Mouse (Mus musculus): ENCODE measurements around the gene Myl9. TPM values are rescaled to one million over a fixed set of nuclear protein-coding genes. Genes with fewer than 3 reads are reported as not detected.

Gene Myl9
- polyA plus RNA-seq, 1 experiment from 2014 or later, result 1,649 TPM

Other genes with a start within 250 kb of the Myl9 start
- 29.8 and 30.5 TPM in 2 replicates for gene Aar2, start 227.8 kb upstream of the Myl9 start, polyA plus RNA-seq (2015; fragmentation: Nextera tagmentation; extraction: Ambion mirVana)
- gene Dlgap4, start 161.7 kb upstream of the Myl9 start, polyA plus RNA-seq (2015; fragmentation: Nextera tagmentation; extraction: Ambion mirVana), result 55.5 and 56.4 TPM in 2 replicates
- gene Tgif2, start 64.6 kb downstream of the Myl9 start, polyA plus RNA-seq (2015; fragmentation: Nextera tagmentation; extraction: Ambion mirVana), result 33.7 and 36.5 TPM in 2 replicates
- 6.7 and 7.3 TPM in 2 replicates for gene 4930518I15Rik, start 82.5 kb downstream of the Myl9 start, polyA plus RNA-seq (2015; fragmentation: Nextera tagmentation; extraction: Ambion mirVana)
- gene Rab5if, start 87.7 kb downstream of the Myl9 start, polyA plus RNA-seq (2015; fragmentation: Nextera tagmentation; extraction: Ambion mirVana), result 173 and 190 TPM in 2 replicates
- gene Sla2, start 111.8 kb downstream of the Myl9 start, polyA plus RNA-seq (2015; fragmentation: Nextera tagmentation; extraction: Ambion mirVana), result 0.39 and 0.41 TPM in 2 replicates
- gene Ndrg3, start 216.6 kb downstream of the Myl9 start, polyA plus RNA-seq (2015; fragmentation: Nextera tagmentation; extraction: Ambion mirVana), result 41.9 and 44.5 TPM in 2 replicates
- gene Dsn1, start 231.7 kb downstream of the Myl9 start, polyA plus RNA-seq (2015; fragmentation: Nextera tagmentation; extraction: Ambion mirVana), result 28.5 and 28.6 TPM in 2 replicates